Mouse (Mus musculus): Measurements from ENCODE around the gene Prss40.
"Not testable (repeated sequence)": the region's sequence is repeated elsewhere in the genome, so short reads cannot be mapped to it uniquely, and the experiment has no call there.

Gene Prss40

DNA sequence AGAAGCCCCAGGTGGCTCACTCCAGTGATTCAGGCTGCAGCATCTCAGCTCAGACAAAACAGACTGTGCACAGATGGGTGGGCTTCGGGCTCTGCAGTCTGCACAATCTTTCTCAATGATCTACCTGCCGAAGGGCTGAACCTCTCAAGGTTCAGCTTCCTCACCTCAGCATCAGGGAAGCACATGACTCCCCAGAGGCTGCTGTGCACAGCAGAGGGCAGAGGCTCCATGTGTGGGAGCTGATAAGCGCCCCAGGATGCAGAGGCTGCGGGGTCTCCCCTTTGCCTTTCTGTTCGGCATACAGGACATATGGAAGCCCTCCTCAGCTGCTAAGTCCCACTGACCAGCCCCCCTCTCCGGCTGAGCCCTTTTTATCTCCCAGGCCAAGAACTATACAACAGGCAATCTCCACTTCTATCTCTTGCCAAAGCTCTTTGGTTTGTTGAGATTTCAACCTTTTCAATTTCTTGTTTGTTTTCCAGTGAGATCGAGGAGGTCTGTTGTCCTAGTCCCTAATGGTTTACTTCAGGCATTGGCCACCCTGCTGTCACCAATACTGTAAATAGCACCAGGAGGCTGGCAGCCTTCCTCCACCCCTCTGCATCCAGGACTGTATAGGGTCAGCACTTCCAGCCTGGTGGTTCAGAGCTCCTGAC is 25.6 kb downstream of the Prss40 start, which contains the start of gene Cfc1:
TSS of gene Cfc1 (plus strand) at position 606 of the 656 bp plus-strand sequence.
- not testable (repeated sequence) for DNase-seq (ENCODE audit: low read depth, low spot score)

DNA sequence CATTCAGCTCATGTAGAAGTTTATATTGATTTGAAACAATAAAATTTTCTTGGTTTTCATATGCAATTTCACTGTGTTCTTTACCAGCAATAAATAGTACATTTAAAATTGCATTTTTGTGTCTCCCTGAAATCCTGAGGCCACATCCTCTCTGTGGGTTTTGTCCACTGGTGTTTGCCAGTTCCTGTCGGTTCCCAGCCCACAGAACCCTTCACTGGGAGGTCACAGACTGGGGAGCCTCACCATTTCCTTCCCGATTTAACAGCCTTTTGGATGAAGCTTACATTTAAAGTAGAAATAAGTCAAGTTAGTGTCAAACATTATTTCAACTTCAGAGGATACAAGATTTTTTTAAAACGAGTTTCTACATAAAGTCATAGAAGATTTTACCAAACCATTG is 26.2 kb downstream of the Prss40 start:
- DNase-seq (ENCODE audit: low read depth, low spot score), result not testable (repeated sequence)

DNA sequence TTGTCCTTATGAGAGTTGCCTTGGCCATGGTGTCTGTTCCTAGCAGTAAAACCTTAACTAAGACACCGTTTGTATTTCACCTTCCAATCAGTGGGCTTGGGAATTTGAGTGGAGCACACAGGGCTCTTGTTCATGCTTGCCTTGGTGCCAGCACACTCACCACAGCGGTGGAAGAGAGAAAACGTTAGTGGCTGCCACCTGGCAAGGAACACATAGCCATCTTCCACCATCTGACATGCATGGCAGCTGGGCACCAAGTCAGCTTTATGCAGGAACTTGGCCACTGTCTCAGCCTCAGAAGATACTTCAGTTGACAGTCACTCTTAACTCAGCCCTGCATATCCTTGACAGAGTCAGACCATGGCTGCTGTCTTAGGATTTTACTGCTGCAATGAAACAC is 37.1 kb downstream of the Prss40 start:
- DNase-seq (ENCODE audit: low read depth, low spot score), result no peak

DNA sequence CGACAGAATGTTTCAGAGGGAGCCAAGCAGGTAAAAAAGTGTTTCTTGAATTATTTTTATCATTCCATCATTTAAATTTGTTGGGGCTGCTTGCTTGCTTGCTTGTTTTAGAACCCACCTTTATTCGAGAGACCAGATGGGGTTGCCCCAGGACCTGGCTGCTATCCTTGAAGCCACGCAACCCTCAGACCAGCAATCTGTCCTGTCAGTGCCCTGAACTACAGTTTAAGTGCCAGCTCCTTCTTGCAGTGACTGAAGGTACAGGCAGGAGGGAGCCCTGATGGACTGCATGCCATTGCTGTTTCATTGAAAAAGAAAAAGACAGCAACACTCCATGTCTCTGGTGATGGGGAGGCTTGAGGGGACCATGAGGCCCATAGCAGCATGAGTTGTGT is 37.9 kb downstream of the Prss40 start:
- no peak for DNase-seq (ENCODE audit: low read depth, low spot score)

DNA sequence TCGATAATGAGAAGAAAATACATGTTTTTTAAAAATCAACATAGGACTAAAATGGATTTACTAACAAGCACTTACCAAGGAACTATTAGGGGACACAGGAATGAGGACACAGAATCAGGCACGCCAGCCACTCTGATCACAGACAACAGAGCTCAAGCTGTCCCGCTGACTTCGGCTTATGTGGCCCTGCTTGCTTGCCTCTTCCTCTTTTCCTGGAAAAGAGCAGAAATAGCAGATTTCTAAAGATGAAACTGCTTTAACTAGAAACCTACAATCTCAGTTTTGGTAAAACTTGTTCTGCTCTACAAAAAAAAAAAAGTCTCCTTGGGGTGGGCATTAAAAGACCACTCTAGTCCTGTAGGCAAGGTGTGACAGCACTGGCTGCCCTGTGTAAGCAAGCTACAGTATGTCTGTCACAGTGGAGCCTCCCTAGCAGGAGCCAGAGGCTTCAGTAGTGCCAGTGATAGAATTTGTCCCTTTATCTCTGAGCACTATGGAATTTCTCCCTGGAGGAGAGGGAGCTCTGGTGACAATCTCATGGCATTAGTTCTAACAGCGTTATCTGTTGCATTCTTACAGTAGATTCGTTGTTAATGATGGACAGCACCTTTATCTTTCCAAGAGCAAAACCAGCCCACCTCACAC is 38.4 kb downstream of the Prss40 start:
- DNase-seq (ENCODE audit: low read depth, low spot score), result no peak

DNA sequence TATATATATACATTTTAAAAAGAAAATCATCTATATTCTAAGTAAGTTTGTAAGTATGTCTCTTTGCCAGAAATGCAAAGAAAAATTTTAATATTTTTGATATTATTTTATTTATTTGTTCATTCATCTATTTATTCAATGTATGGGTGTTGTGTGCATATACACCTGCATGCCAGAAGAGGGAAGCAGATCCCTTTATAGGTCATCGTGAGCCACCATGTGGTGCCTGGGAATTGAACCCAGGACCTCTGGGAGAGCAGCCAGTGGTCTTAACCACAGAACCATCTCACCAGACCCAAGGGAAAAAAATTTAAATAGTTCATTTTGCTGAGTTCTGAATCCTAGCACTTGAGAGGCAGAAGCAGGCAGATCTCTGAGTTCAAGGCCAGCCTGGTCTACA is 42.5 kb downstream of the Prss40 start:
- DNase-seq (ENCODE audit: low read depth, low spot score), result no peak

DNA sequence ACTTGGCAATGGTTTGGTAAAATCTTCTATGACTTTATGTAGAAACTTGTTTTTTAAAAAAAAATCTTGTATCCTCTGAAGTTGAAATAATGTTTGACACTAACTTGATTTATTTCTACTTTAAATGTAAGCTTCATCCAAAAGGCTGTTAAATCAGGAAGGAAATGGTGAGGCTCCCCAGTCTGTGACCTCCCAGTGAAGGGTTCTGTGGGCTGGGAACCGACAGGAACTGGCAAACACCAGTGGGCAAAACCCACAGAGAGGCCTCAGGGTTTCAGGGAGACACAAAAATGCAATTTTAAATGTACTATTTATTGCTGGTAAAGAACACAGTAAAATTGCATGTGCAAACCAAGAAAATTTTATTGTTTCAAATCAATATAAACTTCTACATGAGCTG is 42.9 kb downstream of the Prss40 start:
- not testable (repeated sequence) for DNase-seq (ENCODE audit: low read depth, low spot score)

DNA sequence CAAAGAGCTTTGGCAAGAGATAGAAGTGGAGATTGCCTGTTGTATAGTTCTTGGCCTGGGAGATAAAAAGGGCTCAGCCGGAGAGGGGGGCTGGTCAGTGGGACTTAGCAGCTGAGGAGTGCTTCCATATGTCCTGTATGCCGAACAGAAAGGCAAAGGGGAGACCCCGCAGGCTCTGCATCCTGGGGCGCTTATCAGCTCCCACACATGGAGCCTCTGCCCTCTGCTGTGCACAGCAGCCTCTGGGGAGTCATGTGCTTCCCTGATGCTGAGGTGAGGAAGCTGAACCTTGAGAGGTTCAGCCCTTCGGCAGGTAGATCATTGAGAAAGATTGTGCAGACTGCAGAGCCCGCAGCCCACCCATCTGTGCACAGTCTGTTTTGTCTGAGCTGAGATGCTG is 43.4 kb downstream of the Prss40 start:
- not testable (repeated sequence) for DNase-seq (ENCODE audit: low read depth, low spot score)

DNA sequence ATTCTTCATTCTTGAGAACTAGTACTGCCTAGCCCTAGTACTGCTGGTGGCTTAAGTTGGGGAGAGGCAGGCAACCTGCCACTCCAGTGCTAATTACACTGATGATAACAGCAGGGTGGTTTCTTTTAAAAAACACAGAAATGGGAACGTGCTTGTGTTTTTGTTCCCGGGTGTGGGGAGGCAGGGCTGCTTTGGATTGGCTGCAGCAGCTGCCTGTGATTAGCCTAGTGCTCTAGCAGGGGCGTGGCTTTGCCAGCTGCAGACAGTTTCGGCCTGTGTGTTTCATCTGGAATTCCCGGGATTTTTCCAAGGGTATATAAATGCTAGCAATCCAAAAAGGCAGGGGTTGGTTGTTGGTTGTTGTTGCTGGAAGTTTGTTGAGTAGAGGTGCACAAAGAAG is 44.1 kb downstream of the Prss40 start:
- DNase-seq (ENCODE audit: low read depth, low spot score), result no peak

DNA sequence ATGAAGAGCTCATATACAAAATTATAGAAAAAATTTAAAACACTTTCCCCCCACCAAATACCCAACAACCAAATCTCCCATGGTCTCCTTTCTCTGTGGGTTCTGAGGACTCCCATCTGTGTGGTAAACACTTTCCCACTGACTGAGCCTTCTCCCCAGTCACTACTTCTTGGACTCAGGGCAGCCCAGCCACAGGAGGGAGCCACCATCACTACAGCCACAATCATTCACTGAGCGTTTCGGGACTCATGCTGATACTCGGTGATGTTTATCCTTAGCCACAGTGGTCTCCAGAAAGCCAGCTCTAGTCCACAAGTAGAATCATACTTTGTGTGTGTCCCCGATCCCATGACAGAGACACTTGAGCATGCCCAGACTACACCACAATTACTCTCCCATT is 47.7 kb downstream of the Prss40 start:
- no peak for DNase-seq (ENCODE audit: low read depth, low spot score)

DNA sequence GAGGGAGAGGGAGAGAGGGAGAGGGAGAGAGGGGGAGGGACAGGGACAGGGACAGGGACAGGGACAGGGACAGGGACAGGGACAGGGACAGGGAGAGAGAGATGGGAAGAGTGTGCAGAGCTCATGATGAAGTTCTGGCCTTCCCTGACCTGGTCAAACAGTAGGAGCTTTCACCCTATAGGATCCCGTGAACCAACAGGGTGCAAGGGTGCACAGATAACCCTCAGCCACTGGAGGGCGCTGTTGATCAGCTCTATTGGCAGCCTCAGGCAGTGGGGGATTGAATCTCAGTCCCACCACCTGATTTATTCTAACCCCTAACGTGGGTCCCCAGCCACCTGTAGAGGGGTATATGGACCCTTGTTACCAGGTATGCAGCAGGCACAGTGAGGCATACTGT is 49.7 kb downstream of the Prss40 start:
- DNase-seq (ENCODE audit: low read depth, low spot score), result no peak

DNA sequence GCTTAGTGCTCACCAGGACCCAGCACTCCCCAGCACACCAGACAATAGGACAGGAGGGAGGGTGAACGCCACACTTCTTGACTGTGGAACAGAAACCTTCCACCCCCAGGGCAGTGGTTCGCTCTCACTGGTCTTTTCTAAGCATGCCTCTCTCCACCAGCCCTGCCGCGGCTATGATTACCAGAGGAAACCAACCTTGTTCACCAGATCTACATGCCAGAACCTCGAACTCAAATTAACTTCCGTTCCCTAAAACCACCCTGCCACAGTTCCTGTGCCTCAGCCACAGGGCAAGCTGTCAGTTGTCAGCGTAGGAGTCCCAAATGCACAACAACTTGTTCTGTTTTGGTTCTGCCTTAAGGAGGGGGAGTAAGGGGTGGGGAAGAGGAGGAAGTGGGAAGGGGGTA is 50.2 kb downstream of the Prss40 start:
- no peak for DNase-seq (ENCODE audit: low read depth, low spot score)

DNA sequence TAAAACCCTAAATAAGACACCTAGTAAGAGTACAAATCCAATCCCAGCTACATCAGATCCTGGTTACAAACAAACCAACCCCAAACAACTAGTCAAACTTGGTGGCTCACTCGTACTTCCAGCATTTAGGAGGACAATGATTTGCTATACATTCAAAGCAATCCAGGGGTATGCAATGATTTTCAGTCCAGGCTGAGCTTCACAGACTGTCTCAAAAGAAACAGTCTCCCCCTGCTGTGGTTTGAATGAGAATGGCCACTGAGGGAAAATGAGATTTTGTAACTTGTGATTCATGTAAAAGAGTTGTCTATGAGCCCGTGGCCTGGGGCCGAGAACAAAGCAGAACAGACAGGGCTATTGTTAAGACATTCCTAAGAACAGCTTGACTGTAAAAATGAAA is 52.8 kb downstream of the Prss40 start:
- DNase-seq (ENCODE audit: low read depth, low spot score), result no peak

DNA sequence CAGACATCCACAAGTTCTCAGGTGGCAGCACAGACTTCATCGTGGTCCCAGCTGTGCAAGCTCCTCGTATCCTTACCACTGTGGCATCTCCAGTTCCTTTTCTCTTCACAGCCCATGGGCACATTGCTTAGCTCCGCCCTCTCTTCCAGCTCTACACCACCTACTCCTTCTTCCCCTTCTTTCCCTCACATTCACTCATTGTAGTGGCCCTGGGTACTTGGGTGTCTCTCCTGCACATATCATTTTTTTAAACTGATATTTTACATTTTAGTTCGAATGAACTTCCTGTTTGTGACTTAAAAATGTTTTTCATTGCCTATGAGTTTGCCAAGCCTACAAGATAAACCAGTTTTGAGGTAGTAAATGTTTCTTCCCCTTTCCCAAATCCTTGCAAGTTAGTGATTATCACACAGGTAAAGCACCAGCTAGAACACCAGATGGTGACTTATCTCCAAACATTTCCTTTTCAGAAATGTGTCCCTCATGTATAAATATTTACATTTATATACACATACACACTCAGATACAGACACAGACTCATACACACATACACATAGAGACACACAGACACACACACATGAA is 54.7 kb downstream of the Prss40 start:
- DNase-seq (ENCODE audit: low read depth, low spot score), result no peak

DNA sequence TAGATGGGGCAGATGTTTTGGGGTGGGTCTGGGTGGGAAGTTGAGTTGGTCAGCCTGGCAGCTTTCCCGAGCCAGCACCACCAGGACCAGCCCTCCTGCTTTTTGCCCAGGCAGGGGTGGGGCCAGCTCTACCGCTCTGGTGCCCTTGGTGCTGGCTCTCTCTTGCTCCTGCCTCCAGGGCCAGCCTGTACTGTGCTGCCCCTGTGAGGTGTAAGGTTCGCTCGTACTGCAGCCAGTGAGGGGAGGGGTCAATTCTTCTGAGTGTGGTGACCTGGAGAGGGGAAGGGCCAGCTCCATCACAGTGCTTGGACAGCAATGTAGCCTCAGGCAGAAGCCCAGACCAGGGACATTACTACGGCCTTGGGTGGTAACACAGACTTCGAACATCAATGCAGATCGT is 55.4 kb downstream of the Prss40 start:
- no peak for DNase-seq (ENCODE audit: low read depth, low spot score)

DNA sequence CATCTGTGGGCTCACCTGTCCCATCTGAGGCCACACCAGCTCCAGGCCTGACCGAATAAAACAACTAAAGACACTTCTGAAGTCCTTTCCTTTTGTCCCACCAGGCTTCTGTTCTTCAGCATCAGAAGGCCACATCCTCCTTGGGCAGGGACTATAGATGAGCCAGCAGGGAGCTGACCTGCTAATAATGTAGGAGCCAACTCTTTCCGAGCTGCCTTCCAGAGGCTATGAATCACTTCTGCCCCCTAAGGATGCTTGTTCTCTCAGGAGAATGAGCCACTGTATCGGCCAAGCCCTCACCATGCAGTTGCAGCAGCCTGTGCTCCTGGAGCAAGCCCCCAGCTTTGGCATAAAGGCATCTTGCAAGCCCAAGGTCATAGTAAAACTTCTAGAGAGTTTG is 57.8 kb downstream of the Prss40 start:
- DNase-seq (ENCODE audit: low read depth, low spot score), result no peak

All from retina, postnatal 7 days (tissue).